Mouse (Mus musculus): ENCODE data around the gene Rplp1.

The Rplp1 gene

GRCm38 (mm10) chr9:61911300-61912128, 2.8 kb downstream of the Rplp1 start:
- DNase-seq = no peak

GRCm38 (mm10) chr9:61910526-61911256, 3.7 kb downstream of the Rplp1 start:
- DNase-seq = peak; percentile 39

GRCm38 (mm10) chr9:61909633-61910032, 4.7 kb downstream of the Rplp1 start:
- DNase-seq = no peak

- DNase-seq = no peak
These were observed 5.4 kb downstream of the Rplp1 start for GRCm38 (mm10) chr9:61908832-61909407.

- no peak for DNase-seq
These were observed 6.0 kb downstream of the Rplp1 start for GRCm38 (mm10) chr9:61908341-61908740.

DNA sequence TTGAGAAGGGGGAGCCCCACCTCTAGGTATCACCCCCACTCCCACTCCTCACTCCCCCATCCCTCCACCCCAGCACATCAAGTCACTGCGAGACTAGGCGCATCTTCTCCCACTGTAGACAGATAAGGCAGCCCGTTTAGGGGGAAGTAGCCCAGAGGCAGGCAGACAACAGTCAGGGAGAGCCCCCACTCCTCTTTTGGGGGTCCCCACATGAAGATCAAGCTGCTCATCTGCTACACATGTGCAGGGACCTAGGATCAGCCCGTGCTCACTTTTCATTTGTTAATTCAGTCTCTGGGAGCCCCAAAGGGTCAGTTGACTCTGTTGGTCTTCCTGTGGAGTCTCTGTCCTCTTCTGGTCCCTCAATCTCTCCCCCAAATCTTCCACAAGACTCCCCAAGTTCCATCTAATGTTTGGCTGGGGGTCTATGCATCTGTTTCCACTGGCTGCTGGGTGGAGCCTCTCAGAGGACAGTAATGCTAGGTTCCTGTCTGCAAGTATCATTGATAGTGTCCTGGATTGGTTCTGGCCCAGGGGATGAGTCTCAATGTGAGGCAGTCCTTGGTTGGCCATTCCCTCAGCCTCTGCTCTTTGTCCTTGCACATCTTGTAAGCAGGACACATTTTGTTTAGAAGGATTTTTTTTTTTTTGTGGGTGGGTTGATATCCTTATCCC, 6.6 kb downstream of the Rplp1 start:
- DNase-seq = no peak

GRCm38 (mm10) chr9:61906912-61907311, 7.4 kb downstream of the Rplp1 start:
- DNase-seq = peak; percentile 73

DNA sequence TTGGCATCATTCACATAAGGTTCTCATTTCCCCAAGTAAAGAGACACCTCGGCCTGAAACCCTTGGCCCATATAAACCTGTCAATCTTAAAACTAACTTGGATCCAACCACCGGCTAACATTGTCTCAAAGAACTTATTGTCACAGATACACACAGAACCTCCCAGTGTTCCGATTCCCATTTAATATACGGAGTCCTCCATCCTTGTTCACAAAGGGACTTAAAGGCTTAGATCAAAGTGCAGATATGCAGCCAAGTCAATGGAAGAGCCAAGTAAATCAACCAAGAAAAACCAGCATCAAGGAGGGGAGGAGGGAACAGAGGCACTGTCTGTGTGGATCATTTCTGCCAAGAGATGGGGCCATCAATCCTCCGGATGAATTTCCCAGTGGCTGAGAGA, 8.8 kb downstream of the Rplp1 start:
- no peak for DNase-seq

DNA sequence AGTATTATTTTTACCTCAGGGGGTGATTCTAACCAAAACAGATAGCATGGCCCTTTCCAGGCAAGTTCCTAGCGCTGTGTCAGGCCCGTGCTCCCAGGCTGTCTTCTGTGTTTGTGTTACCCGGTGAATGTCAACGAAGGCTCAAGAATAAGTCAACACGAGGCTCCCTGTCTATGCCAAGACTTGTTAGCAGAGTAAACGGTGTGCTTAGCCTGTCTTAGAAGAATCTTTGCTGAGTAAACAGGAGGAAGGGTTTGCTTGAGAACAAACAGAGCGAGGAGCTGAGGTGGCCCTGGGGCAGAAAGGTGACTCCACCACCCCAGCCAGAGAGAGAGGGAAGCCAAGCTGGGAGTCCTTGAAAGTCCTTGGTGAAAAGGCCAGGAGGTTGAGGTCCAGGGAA, 10.1 kb downstream of the Rplp1 start:
- DNase-seq = no peak

DNA sequence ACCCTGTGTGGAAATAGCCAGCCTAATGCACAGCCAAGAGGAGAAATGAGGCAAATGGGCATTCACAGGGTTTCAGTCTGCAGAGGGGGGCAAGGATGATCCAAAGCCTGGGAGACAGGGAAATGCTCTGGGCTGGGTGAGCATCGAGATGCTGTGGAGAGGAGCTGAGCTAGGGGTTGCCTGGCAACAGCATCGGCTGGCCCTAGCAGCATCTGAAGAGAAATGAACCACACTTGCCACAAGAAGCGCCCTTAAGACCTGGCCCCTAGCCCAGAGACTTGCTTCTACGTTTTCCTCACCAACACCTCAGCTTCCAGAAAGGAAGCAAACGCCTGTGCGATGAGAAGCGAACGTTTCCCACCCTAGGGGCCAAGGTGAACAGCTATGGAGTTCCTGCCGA, 11.9 kb downstream of the Rplp1 start:
- no peak for DNase-seq

GRCm38 (mm10) chr9:61901574-61901973, 12.8 kb downstream of the Rplp1 start:
- no peak for DNase-seq

DNA sequence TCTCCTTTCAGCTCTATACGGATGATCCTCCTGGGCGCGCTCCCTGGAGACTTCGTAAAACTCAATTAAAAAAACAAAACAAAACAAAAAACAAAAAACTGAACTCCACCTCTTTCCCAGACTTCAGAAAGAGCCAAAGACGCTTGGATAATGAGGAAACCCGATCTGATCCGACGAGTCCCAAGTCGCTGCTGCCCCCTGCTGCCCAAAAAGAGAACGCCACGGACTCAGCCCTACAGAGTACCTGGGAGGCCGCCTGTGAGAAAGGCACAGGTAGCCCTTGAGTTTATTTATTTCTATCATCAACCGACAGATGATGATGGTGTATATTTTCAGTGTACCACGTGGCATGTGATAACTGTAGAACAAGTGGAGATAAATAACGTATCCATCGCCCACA, 14.5 kb downstream of the Rplp1 start:
- peak; percentile 81 for DNase-seq

- peak; percentile 82 for DNase-seq
These were observed 15.9 kb downstream of the Rplp1 start for GRCm38 (mm10) chr9:61898401-61898800.

GRCm38 (mm10) chr9:61895014-61895413, 19.3 kb downstream of the Rplp1 start:
- no peak for DNase-seq

- no peak for DNase-seq
These were observed 24.5 kb downstream of the Rplp1 start for GRCm38 (mm10) chr9:61889855-61890254.

- no peak for DNase-seq
These were observed 26.5 kb downstream of the Rplp1 start for GRCm38 (mm10) chr9:61887661-61888379.

- DNase-seq = no peak
These were observed 28.4 kb downstream of the Rplp1 start for GRCm38 (mm10) chr9:61885964-61886363.

DNA sequence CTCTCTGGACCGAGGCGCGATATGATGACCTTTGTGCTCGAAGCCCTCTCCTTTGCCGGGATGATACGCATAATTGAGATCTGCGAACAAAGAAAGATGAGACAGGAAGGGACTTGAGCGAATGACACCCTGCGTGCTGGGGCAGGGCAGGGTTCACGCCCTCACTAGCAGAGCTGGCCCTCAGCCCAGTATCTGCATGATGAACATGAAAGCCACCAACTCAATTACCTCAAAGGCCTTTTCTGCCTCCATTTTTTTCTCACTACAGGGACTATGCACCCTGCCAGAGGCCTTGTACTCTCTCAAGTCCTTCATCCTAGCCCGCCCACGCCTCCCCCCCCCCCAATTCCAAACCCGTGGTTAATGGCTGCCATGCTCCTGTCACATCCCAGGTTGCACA, 29.4 kb downstream of the Rplp1 start:
- DNase-seq = no peak

- DNase-seq = no peak
These were observed 30.0 kb downstream of the Rplp1 start for GRCm38 (mm10) chr9:61884375-61884774.

- peak; percentile 51 for DNase-seq
These were observed 32.2 kb downstream of the Rplp1 start for GRCm38 (mm10) chr9:61882179-61882578.

GRCm38 (mm10) chr9:61878889-61879288, 35.5 kb downstream of the Rplp1 start:
- peak; percentile 63 for DNase-seq

DNA sequence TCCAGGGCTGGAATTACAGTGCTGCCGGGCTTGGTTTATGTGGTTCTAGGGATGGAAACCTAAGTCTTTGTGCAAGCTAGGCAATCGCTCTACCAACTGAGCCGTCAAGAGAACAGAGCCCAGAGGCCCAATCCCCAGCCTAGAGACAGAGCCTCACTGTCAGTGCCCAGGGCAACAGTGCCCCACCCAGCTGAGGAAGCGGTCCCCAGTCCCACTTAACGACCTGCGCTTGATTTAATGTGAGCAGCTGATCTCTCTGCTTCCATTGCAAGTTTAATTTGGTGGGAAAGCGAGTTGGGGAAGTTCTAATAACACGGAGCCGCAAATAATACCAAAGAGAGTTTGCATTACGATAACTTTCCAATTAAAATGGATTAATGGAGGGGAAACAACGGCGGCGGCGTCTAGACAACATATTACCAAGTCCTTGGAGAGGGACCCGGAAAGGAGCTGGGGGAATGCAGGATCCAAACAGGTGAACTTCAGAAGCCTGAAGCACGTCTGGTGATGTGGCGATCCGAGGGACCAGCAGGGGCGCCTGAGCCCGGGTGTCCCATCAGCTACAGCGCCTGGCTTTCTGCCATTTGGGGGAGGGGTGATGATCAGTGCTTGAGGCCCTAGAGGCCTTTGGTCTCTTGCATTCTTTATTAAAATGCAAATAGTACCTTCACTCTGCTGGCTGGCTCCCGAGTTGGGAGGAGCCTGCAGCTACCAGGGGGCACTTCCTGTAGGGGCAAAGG, 36.8 kb downstream of the Rplp1 start:
- DNase-seq = no peak

Measured in thymus, postnatal 14 days (tissue).